Mouse (Mus musculus): ENCODE measurements around the gene Ptpra.

DNA sequence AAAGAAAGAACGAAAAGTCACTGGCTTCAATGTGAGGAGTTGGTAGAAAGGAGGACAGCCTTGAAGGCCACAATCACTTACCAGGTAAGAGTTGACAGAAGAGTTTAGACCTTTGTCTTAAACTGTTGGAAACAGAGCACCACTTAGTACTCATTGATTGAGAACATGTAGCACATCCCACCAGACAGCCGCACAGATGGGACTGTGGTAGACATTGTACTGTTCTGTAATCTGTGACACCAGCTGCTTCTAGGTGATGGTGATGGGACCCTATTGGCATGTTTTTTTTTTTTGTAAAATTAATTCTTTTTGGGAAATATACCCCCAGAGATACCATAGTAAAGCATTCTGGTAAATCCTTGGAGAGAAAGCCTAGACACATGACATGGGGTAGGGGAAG is 71.8 kb downstream of the Ptpra start:
- TF ChIP-seq EP300 (IDR thresholded peaks at IDR 0.05; ENCODE audit: low read depth) (no peak), CTCF (IDR thresholded peaks at IDR 0.05; ENCODE audit: low read depth) (no peak)
